ENCODE assay signal across 26 mouse cellular contexts in genomic region chr11:79459846-79460245, GRCm38 (mm10). TPM values are rescaled to one million over a fixed set of nuclear protein-coding genes. Genes with fewer than 3 reads are reported as not detected.
A peak's percentile ranks its signal among the peaks of the same experiment; 100 is the strongest.
DNase-seq lines count a peak whose midpoint lies in the region; ATAC-seq and TF ChIP-seq lines count a peak whose summit lies in the region.
"Had no signal": no experiment of that assay in that cellular context is flagged by ENCODE, and none has a peak within 500 bp of the region (broad histone marks: within the 10 kb centered on the region; RNA-seq: fewer than 3 reads in every experiment).

No protein-coding gene starts in this region.

- H3K4me3 ChIP-seq in heart, embryonic 14.5 days (ENCODE audit: control insufficient read depth in 1 of 2, insufficient read depth in 1 of 2, low read depth in 1 of 2, low read length in 2 of 2) = no peak overlapping the region
- no peak overlapping the region for H3K4me3 ChIP-seq in cortical plate, adult 2 months (ENCODE audit: insufficient read depth, low read length)
- no peak overlapping the region for H3K4me3 ChIP-seq in liver, postnatal 0 days (ENCODE audit: low read depth, low read length)
- H3K4me3 ChIP-seq: forebrain, embryonic 10.5 days; forebrain, embryonic 15.5 days; heart, embryonic 12.5 days; hindbrain, embryonic 12.5 days; hindbrain, embryonic 15.5 days had no signal

- DNase-seq in heart, postnatal 25 days (ENCODE audit: low spot score) = no peak
- peak; percentile 14 for DNase-seq in right cerebral cortex, postnatal 25 days
- DNase-seq in right cerebral cortex, postnatal 4 days = no peak
- no peak for DNase-seq in liver, postnatal 0 days
- DNase-seq: adrenal gland, adult 8-10 months; adrenal gland, postnatal 25 days; cerebellum, adult 11 months; cerebellum, adult 2 months; cerebellum, postnatal 10 days; cerebellum, postnatal 36 days; gastrocnemius, postnatal 25 days; heart, adult 18-20 months; heart, postnatal 14 days had no signal

- TF ChIP-seq EP300 in liver, postnatal 0 days (IDR thresholded peaks at IDR 0.05; ENCODE audit: low read depth) = no peak

- TF ChIP-seq POLR2A in cortical plate, adult 2 months (IDR thresholded peaks at IDR 0.05; ENCODE audit: extremely low read depth, insufficient read depth, low read length) = no peak

- H3K4me1 ChIP-seq in heart, embryonic 14.5 days (ENCODE audit: control insufficient read depth in 2 of 2, insufficient read depth in 2 of 2, low read length in 2 of 2) = peaks cover 4 to 17% of the 10 kb centered on the region in 2 experiments
- peaks cover 6% of the 10 kb centered on the region for H3K4me1 ChIP-seq in cortical plate, adult 2 months (ENCODE audit: control insufficient read depth, insufficient read depth, low read length)
- no peaks in the 10 kb centered on the region for H3K4me1 ChIP-seq in liver, postnatal 0 days (ENCODE audit: insufficient read depth)
- H3K4me1 ChIP-seq: forebrain, embryonic 10.5 days; forebrain, embryonic 15.5 days; hindbrain, embryonic 12.5 days; hindbrain, embryonic 15.5 days had no signal

- no peaks in the 10 kb centered on the region for H3K9me3 ChIP-seq in heart, embryonic 14.5 days (ENCODE audit: control insufficient read depth, low read length)
- H3K9me3 ChIP-seq in liver, postnatal 0 days (ENCODE audit: low read length) = no peaks in the 10 kb centered on the region
- H3K9me3 ChIP-seq: forebrain, embryonic 10.5 days; forebrain, embryonic 15.5 days; heart, embryonic 12.5 days; hindbrain, embryonic 12.5 days; hindbrain, embryonic 15.5 days had no signal

- peaks cover 49% of the 10 kb centered on the region for H3K36me3 ChIP-seq in heart, embryonic 14.5 days (ENCODE audit: control insufficient read depth, insufficient read depth, low read length)
- peaks cover 16% of the 10 kb centered on the region; the same call in 1 of the 2 replicates for H3K36me3 ChIP-seq in liver, postnatal 0 days (replicated peaks; ENCODE audit: insufficient read depth, low read length)

- no peak for ATAC-seq in heart, embryonic 14.5 days (ENCODE audit: insufficient number of reproducible peaks, insufficient read depth, low FRiP score, low read depth)
- no peak for ATAC-seq in liver, postnatal 0 days
- ATAC-seq: activated CD4-positive, CD25-positive, alpha-beta regulatory T cell, adult 4 months; forebrain, embryonic 15.5 days; intestine, postnatal 0 days had no signal

- TF ChIP-seq CTCF in cortical plate, adult 2 months (IDR thresholded peaks at IDR 0.05; ENCODE audit: extremely low read depth, insufficient read depth, low read length) = no peak
- no peak for TF ChIP-seq CTCF in liver, postnatal 0 days (IDR thresholded peaks at IDR 0.05; ENCODE audit: low read depth)

- WGBS in heart, embryonic 14.5 days = 73% methylated on average over 4 of the region's 4 CpGs
- 82% methylated on average over 4 of the region's 4 CpGs for WGBS in liver, postnatal 0 days (ENCODE audit: insufficient replicate concordance)

- intact Hi-C loops in heart, postnatal 25 days (cut with DNase I) = no loop called here

- peak overlapping the region; percentile 0; the same call in 1 of the 2 replicates for H3K4me2 ChIP-seq in heart, embryonic 14.5 days (ENCODE audit: low read length)
- no peak overlapping the region for H3K4me2 ChIP-seq in liver, postnatal 0 days (ENCODE audit: low read depth, low read length)
- H3K4me2 ChIP-seq: forebrain, embryonic 15.5 days; heart, embryonic 12.5 days; hindbrain, embryonic 12.5 days; hindbrain, embryonic 15.5 days had no signal

- H3K27me3 ChIP-seq in heart, embryonic 14.5 days (ENCODE audit: control insufficient read depth, insufficient read depth, low read length) = no peaks in the 10 kb centered on the region
- H3K27me3 ChIP-seq in liver, postnatal 0 days (ENCODE audit: insufficient read depth, low read length) = no peaks in the 10 kb centered on the region
- H3K27me3 ChIP-seq: forebrain, embryonic 15.5 days; heart, embryonic 12.5 days; hindbrain, embryonic 12.5 days; hindbrain, embryonic 15.5 days had no signal

- no peak overlapping the region for H3K27ac ChIP-seq in heart, embryonic 14.5 days (replicated peaks in 1 of 2; ENCODE audit: control insufficient read depth in 1 of 2, insufficient read depth in 1 of 2, low read depth in 2 of 2, low read length in 2 of 2)
- peak overlapping the region; percentile 95 for H3K27ac ChIP-seq in cortical plate, adult 2 months (ENCODE audit: insufficient read depth, low read length)
- H3K27ac ChIP-seq in liver, postnatal 0 days (ENCODE audit: low read depth) = no peak overlapping the region
- H3K27ac ChIP-seq: forebrain, embryonic 10.5 days; forebrain, embryonic 15.5 days; hindbrain, embryonic 12.5 days; hindbrain, embryonic 15.5 days had no signal

- H3K9ac ChIP-seq in heart, embryonic 14.5 days (ENCODE audit: low read length) = no peak overlapping the region
- H3K9ac ChIP-seq in liver, postnatal 0 days (replicated peaks) = no peak overlapping the region
- H3K9ac ChIP-seq: forebrain, embryonic 15.5 days; heart, embryonic 12.5 days; hindbrain, embryonic 12.5 days; hindbrain, embryonic 15.5 days had no signal

RNA-seq across cellular contexts. Expression of gene Omg, which starts 44.0 kb away (rescaled TPM):
- 0.26 and 0.31 TPM in 2 replicates for polyA plus RNA-seq in heart, embryonic 14.5 days (2014; fragmentation: Nextera tagmentation; extraction: Ambion mirVana)
- total RNA-seq in heart, postnatal 25 days (2021) = not detected
- 175 and 183 TPM in 2 replicates for polyA plus RNA-seq in cortical plate, adult 2 months (2012; rRNA removed)
- 0.05 and 0.09 TPM in 2 replicates for polyA plus RNA-seq in liver, postnatal 0 days (2015; fragmentation: Nextera tagmentation; extraction: Ambion mirVana)
- total RNA-seq: gastrocnemius, adult 8-10 months; gastrocnemius, postnatal 25 days; heart, adult 18-20 months; heart, postnatal 14 days; hematopoietic stem cell, adult 5-6 weeks had no signal
- polyA plus RNA-seq: activated CD4-positive, CD25-positive, alpha-beta regulatory T cell, adult 4 months; CD4-positive, CD25-positive, alpha-beta regulatory T cell, adult 4 months; gonadal fat pad, adult 2 months had no signal

Comparison
In these comparisons a context has a peak if more than half of its experiments do, and no peak if none do; other contexts are left out.
1. RNA of gene Omg, which starts 44.0 kb away (polyA plus RNA-seq): 175 to 183 TPM in cortical plate, adult 2 months; 0.26 to 0.31 TPM in heart, embryonic 14.5 days and 0.05 to 0.09 TPM in liver, postnatal 0 days; every median in the first group is over 100 times any median in the second.